Mouse (Mus musculus) ES-Bruce4 (cell line): ENCODE data around the gene Lrcol1.

Experiments used
- CTCF ChIP-seq: IDR thresholded peaks from one replicate; pipeline ENCODE4 v1.8.1; 2011; ENCODE audit warnings: low read depth, low read length
- POLR2A ChIP-seq: IDR thresholded peaks from one replicate; pipeline ENCODE4 v1.8.1; 2011; ENCODE audit warnings: low read length; ENCODE audit not compliant: insufficient read depth

- TF ChIP-seq POLR2A (no peak), CTCF (no peak)
Observed at GRCm38 (mm10) chr5:110362813-110363178, 18.3 kb downstream of the Lrcol1 start.
